Mouse (Mus musculus) hindbrain, postnatal 0 days (tissue): ENCODE data around the gene Fancc. TPM values are rescaled to one million over a fixed set of nuclear protein-coding genes. Genes with fewer than 3 reads are reported as not detected.

Experiments
- ATAC-seq: fragments of 200-750 bp; cut with Nextera tagmentation; 2 replicates; pipeline ENCODE4 v1.8.0; 2017; ENCODE audit warnings: mild to moderate bottlenecking, moderate TSS enrichment, moderate library complexity
- DNase-seq: peaks from one replicate; pipeline ENCODE4 v3.0.0-alpha.2; 2015; ENCODE audit warnings: low spot score
- H3K27ac ChIP-seq: fragments of 300-500 bp; sonication (generic); 2 replicates; pipeline ENCODE4 v1.5.1; 2014; ENCODE audit warnings: mild to moderate bottlenecking
- H3K27me3 ChIP-seq: fragments of 300-500 bp; sonication (generic); 2 replicates; pipeline ENCODE4 v1.6.1; 2014; ENCODE audit warnings: low read length, mixed read lengths; ENCODE audit not compliant: insufficient read depth
- H3K36me3 ChIP-seq: fragments of 300-500 bp; sonication (generic); 2 replicates; pipeline ENCODE4 v1.6.1; 2014; ENCODE audit warnings: low read length, mixed read lengths; ENCODE audit not compliant: insufficient read depth
- H3K4me1 ChIP-seq: fragments of 300-500 bp; sonication (generic); 2 replicates; pipeline ENCODE4 v1.6.1; 2014; ENCODE audit warnings: antibody characterized with exemption, low read length, mixed read lengths; ENCODE audit not compliant: insufficient read depth
- H3K4me2 ChIP-seq: fragments of 300-500 bp; sonication (generic); 2 replicates; pipeline ENCODE4 v1.6.1; 2014; ENCODE audit warnings: low read depth, mild to moderate bottlenecking, low read length, moderate library complexity, mixed read lengths
- H3K4me3 ChIP-seq: fragments of 300-500 bp; sonication (generic); 2 replicates; pipeline ENCODE4 v1.5.1; 2014; ENCODE audit warnings: low read length
- H3K9ac ChIP-seq: fragments of 300-500 bp; sonication (generic); replicated peaks from 2 replicates; pipeline ENCODE4 v1.6.1; 2014; ENCODE audit warnings: mild to moderate bottlenecking, low read length, moderate library complexity, mixed read lengths
- H3K9me3 ChIP-seq: fragments of 300-500 bp; sonication (generic); 2 replicates; pipeline ENCODE4 v1.6.1; 2016; ENCODE audit warnings: low read length, mixed read lengths
- CTCF ChIP-seq: IDR thresholded peaks from 2 replicates; pipeline ENCODE4 v1.5.1; 2016; ENCODE audit warnings: antibody characterized with exemption, control low read depth, low read depth
- WGBS: fragments of 180-500 bp; shearing (Covaris S2); extraction: QIAGEN DNeasy Blood & Tissue Kit; methylation state at CpG from one replicate; pipeline ENCODE4 v1.1.7; 2014; 5-methylcytosine and 5-hydroxymethylcytosine counted together
- polyA plus RNA-seq: library from polyadenylated mRNA; unstranded; fragments of >200 nt; fragmentation: Nextera tagmentation; extraction: Ambion mirVana; gene quantifications from 2 replicates; pipeline ENCODE4 v1.2.1, GENCODE M21; 2015
- total RNA-seq: library from RNA; depleted of rRNA; stranded (reverse); fragments of >200 nt; gene quantifications from 2 replicates; pipeline ENCODE4 v1.2.3, GENCODE M21; 2014

The Fancc gene
- total and polyA plus RNA-seq, 2 experiments from 2014 or later: 11.9 to 17.7 TPM

DNA sequence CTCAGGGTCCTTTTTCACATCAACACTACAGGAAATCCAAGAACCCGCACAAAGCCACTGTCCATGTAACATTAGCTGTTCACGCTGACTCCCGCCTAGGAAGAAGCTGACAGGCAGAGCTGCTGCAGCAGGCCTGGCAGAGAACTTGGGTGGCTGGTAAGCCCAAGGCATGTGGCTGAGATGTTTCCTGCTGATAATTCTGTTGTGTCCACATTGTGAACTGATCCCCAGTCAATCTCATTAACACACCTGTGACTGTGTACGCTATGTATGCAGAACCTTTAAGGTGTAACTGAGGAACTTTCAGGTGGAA, 182.5 kb downstream of the Fancc start:
- no peak overlapping the region for H3K4me3 ChIP-seq
- DNase-seq (no peak), ATAC-seq (no peak)
- TF ChIP-seq CTCF: no peak
- H3K27me3 ChIP-seq: no peaks in the 10 kb centered on the region
- no peak overlapping the region for H3K9ac ChIP-seq
- no peak overlapping the region for H3K27ac ChIP-seq
- 84% methylated on average over 4 of the region's 4 CpGs for WGBS
- no peaks in the 10 kb centered on the region for H3K4me1 ChIP-seq
- H3K9me3 ChIP-seq: no peaks in the 10 kb centered on the region
- H3K36me3 ChIP-seq: no peaks in the 10 kb centered on the region
- H3K4me2 ChIP-seq: no peak overlapping the region

DNA sequence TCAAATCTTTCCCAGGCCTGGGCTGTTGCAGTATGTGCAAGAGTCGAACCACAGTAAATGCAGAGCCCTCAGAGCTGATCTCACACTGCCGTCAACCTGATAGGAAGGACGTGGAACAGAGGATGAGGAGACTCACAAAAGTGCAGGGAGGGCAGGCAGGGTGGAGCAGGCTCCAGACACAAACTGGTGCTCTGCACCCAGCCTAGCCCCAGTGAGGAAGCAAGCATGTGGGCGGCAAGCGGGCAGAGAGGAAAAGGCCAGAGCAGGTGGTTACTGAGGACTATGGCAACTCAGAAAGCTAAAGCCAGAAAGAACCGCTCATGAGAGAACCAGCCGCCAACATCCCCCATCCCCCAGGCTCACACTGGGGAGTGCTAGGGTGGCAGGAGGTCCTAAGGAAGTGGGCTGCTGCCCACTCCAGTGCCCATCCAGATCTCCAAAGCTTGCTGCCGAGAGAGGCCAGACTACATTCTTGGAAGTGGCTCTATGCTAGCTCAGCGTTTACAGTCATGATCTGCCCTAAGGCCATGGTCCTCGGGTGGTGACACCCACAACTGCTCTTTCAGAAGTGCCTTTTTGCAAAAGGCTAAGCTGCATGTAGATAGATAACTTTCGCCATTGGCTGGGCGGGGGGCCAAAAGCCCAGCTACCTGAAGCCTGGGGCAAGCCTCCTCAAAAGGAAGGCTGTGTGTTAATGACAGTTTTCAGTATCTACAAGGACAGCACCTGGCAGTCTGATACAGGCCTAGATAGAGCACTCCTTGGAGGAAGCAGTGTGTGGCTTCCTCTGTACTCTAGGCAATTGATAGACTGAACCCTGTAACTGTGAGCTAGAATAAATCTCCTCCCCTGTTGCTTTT, 183.1 kb downstream of the Fancc start:
- H3K4me3 ChIP-seq: no peak overlapping the region
- H3K4me1 ChIP-seq: no peaks in the 10 kb centered on the region
- H3K9ac ChIP-seq: no peak overlapping the region
- DNase-seq: peak; percentile 4
- no peak overlapping the region for H3K4me2 ChIP-seq
- WGBS: 89% methylated on average over 12 of the region's 12 CpGs
- no peak overlapping the region for H3K27ac ChIP-seq
- TF ChIP-seq CTCF: no peak
- no peaks in the 10 kb centered on the region for H3K36me3 ChIP-seq
- ATAC-seq: no peak
- no peaks in the 10 kb centered on the region for H3K27me3 ChIP-seq
- H3K9me3 ChIP-seq: no peaks in the 10 kb centered on the region

- Histone ChIP-seq H3K36me3 (no peaks in the 10 kb centered on the region), H3K27me3 (no peaks in the 10 kb centered on the region), H3K27ac (no peak overlapping the region), H3K9me3 (no peaks in the 10 kb centered on the region), H3K4me3 (no peak overlapping the region), H3K4me1 (no peaks in the 10 kb centered on the region), H3K9ac (no peak overlapping the region), H3K4me2 (no peak overlapping the region)
- no peak for ATAC-seq
- WGBS: 88% methylated on average over 1 of the region's 1 CpGs
- TF ChIP-seq CTCF: no peak
- no peak for DNase-seq
Measured at GRCm38 (mm10) chr13:63313247-63313646, 183.8 kb downstream of the Fancc start.

- no peak for ATAC-seq
- Histone ChIP-seq H3K27me3 (no peaks in the 10 kb centered on the region), H3K36me3 (no peaks in the 10 kb centered on the region), H3K9ac (no peak overlapping the region), H3K4me2 (no peak overlapping the region), H3K4me3 (no peak overlapping the region), H3K9me3 (no peaks in the 10 kb centered on the region), H3K27ac (no peak overlapping the region), H3K4me1 (no peaks in the 10 kb centered on the region)
- DNase-seq: no peak
- 62% methylated on average over 2 of the region's 2 CpGs for WGBS
- TF ChIP-seq CTCF: no peak
Measured at GRCm38 (mm10) chr13:63311156-63311555, 185.9 kb downstream of the Fancc start.

DNA sequence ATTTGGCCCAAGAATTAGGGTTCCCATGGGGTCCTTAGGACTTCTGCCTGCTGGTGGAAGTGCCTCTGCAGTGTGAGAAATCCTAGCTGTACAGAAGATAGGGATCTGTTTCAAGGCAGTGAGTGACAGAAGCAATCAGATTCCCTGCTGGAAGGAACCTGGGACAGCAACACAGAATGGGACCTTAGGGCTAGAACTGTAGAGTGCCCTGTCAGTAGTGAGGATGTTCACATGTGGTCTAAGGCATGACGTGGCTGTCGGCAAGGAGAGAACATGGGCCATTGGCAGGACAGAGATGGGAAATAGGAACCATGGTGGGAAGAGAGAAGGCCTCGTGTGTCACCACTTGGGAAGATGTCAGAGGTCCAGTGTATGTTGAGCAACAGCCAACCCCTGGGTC, 187.5 kb downstream of the Fancc start:
- 75% methylated on average over 3 of the region's 3 CpGs for WGBS

GRCm38 (mm10) chr13:63306768-63307167, 190.3 kb downstream of the Fancc start:
- 76% methylated on average over 5 of the region's 5 CpGs for WGBS
- TF ChIP-seq CTCF: no peak
- Histone ChIP-seq H3K4me1 (no peaks in the 10 kb centered on the region), H3K27ac (no peak overlapping the region), H3K27me3 (no peaks in the 10 kb centered on the region), H3K36me3 (peaks cover 3% of the 10 kb centered on the region; the same call in 1 of the 2 replicates), H3K4me2 (no peak overlapping the region), H3K4me3 (no peak overlapping the region), H3K9me3 (no peaks in the 10 kb centered on the region), H3K9ac (no peak overlapping the region)
- ATAC-seq (peak; percentile 43), DNase-seq (peak; percentile 39)

More for the DNA sequence above, 187.5 kb downstream of the Fancc start:
- TF ChIP-seq CTCF: no peak
- no peak for DNase-seq
- H3K27me3 ChIP-seq: no peaks in the 10 kb centered on the region
- no peaks in the 10 kb centered on the region for H3K4me1 ChIP-seq
- H3K9me3 ChIP-seq: no peaks in the 10 kb centered on the region
- H3K4me2 ChIP-seq: no peak overlapping the region
- H3K4me3 ChIP-seq: no peak overlapping the region
- no peak for ATAC-seq
- H3K9ac ChIP-seq: no peak overlapping the region
- H3K27ac ChIP-seq: no peak overlapping the region
- H3K36me3 ChIP-seq: no peaks in the 10 kb centered on the region
